ENCODE assay signal across 8 mouse cellular contexts in genomic region chr6:125161971-125162370, GRCm38 (mm10). TPM values are rescaled to one million over a fixed set of nuclear protein-coding genes. Genes with fewer than 3 reads are reported as not detected.
DNase-seq lines count a peak whose midpoint lies in the region; ATAC-seq and TF ChIP-seq lines count a peak whose summit lies in the region.
"Not testable (repeated sequence)": the region's sequence is repeated elsewhere in the genome, so short reads cannot be mapped to it uniquely, and the experiment has no call there.

No protein-coding gene starts in this region.

- not testable (repeated sequence) for H3K9ac ChIP-seq in forebrain, embryonic 13.5 days

- H3K27me3 ChIP-seq in forebrain, embryonic 13.5 days = not testable (repeated sequence)

- peaks cover 62% of the 10 kb centered on the region for H3K36me3 ChIP-seq in forebrain, embryonic 13.5 days (ENCODE audit: poor library complexity, severe bottlenecking)

- intact Hi-C loops in heart, postnatal 10 days (cut with DNase I) = loop anchor here (1.0 to 5.0 kb wide), 2 partner anchors 13 to 110 kb away; no protein-coding TSS in a partner anchor

- H3K4me3 ChIP-seq in forebrain, embryonic 13.5 days; layer of hippocampus, adult 2 months; lung, adult 2 months (replicated peaks; ENCODE audit: extremely low read depth, low read depth, low read length): not testable (repeated sequence)

- not testable (repeated sequence) for H3K27ac ChIP-seq in forebrain, embryonic 13.5 days; layer of hippocampus, adult 2 months

- 4% methylated on average over 4 of the region's 5 CpGs for WGBS in forebrain, embryonic 13.5 days
- WGBS in lung, adult 2 months = 4% methylated on average over 4 of the region's 5 CpGs

- H3K4me2 ChIP-seq in forebrain, embryonic 13.5 days = 0 out of 2 replicates have a peak overlapping the region, but pooled peaks have one; percentile 37

- not testable (repeated sequence) for H3K9me3 ChIP-seq in forebrain, embryonic 13.5 days (replicated peaks)

- peak; percentile 80 for DNase-seq in MN1 (ENCODE audit: low spot score)
- DNase-seq in cerebellum, adult 11 months = peak; percentile 63
- peak; percentile 81 to 85 for DNase-seq in heart, postnatal 10 days
- DNase-seq in layer of hippocampus, adult 2 months (ENCODE audit: low spot score in 2 of 2) = peak in 1 of 2 experiments; percentile 79
- peak; percentile 63 for DNase-seq in lung, adult 2 months
- DNase-seq in right cerebral cortex, adult 18-20 months = peak; percentile 78
- peak; percentile 76 to 77 for DNase-seq in thymus, postnatal 36 days

- ATAC-seq in forebrain, embryonic 13.5 days = not testable (repeated sequence)

- peak; percentile 73 for TF ChIP-seq CTCF in layer of hippocampus, adult 2 months (conservative IDR thresholded peaks at IDR 0.05)
- TF ChIP-seq CTCF in lung, adult 2 months (IDR thresholded peaks at IDR 0.05; ENCODE audit: insufficient read depth, low read length) = peak; percentile 27; the same call in 1 of the 2 replicates

- H3K4me1 ChIP-seq in forebrain, embryonic 13.5 days = peaks cover 58% of the 10 kb centered on the region
- H3K4me1 ChIP-seq in lung, adult 2 months (ENCODE audit: control insufficient read depth, insufficient read depth, low read length) = not testable (repeated sequence)

- TF ChIP-seq POLR2A in lung, adult 2 months (IDR thresholded peaks at IDR 0.05; ENCODE audit: borderline replicate concordance, extremely low read depth, low read depth, low read length) = not testable (repeated sequence)

RNA-seq across cellular contexts. Expression of gene Gapdh, which starts 4.3 kb away (rescaled TPM):
- polyA plus RNA-seq in forebrain, embryonic 13.5 days (2015; fragmentation: Nextera tagmentation; extraction: Ambion mirVana) = 1,974 and 2,008 TPM in 2 replicates
- 1,000 to 10,000 TPM; 3,414 to 3,559 TPM for total RNA-seq in heart, postnatal 10 days (2021)
- 1,000 to 10,000 TPM; 2,438 to 2,531 TPM for total RNA-seq in layer of hippocampus, adult 2 months (2021)
- polyA plus RNA-seq in lung, adult 2 months (2012; rRNA removed) = 1,317 and 1,826 TPM in 2 replicates

RNA-seq across cellular contexts. Expression of gene Iffo1, which starts 16.9 kb away (rescaled TPM):
- 11.9 and 14.4 TPM in 2 replicates for polyA plus RNA-seq in forebrain, embryonic 13.5 days (2015; fragmentation: Nextera tagmentation; extraction: Ambion mirVana)
- 10 to 100 TPM; 13.0 to 17.8 TPM for total RNA-seq in heart, postnatal 10 days (2021)
- total RNA-seq in layer of hippocampus, adult 2 months (2021) = 10 to 100 TPM; 69.9 to 71.9 TPM
- 45.0 and 51.0 TPM in 2 replicates for polyA plus RNA-seq in lung, adult 2 months (2012; rRNA removed)

RNA-seq across cellular contexts. Expression of gene Ncapd2, which starts 29.5 kb away (rescaled TPM):
- 146 and 153 TPM in 2 replicates for polyA plus RNA-seq in forebrain, embryonic 13.5 days (2015; fragmentation: Nextera tagmentation; extraction: Ambion mirVana)
- 10 to 100 TPM; 42.3 to 51.8 TPM for total RNA-seq in heart, postnatal 10 days (2021)
- total RNA-seq in layer of hippocampus, adult 2 months (2021) = 10 to 100 TPM; 24.3 to 28.5 TPM
- polyA plus RNA-seq in lung, adult 2 months (2012; rRNA removed) = 15.5 and 34.2 TPM in 2 replicates

RNA-seq across cellular contexts. Expression of gene Mrpl51, which starts 29.6 kb away (rescaled TPM):
- 193 and 202 TPM in 2 replicates for polyA plus RNA-seq in forebrain, embryonic 13.5 days (2015; fragmentation: Nextera tagmentation; extraction: Ambion mirVana)
- total RNA-seq in heart, postnatal 10 days (2021) = 100 to 1,000 TPM; 272 to 283 TPM
- 10 to 100 TPM; 70.8 to 75.3 TPM for total RNA-seq in layer of hippocampus, adult 2 months (2021)
- 30.1 and 39.4 TPM in 2 replicates for polyA plus RNA-seq in lung, adult 2 months (2012; rRNA removed)

RNA-seq across cellular contexts. Expression of gene Nop2, which starts 30.3 kb away (rescaled TPM):
- 49.1 and 58.3 TPM in 2 replicates for polyA plus RNA-seq in forebrain, embryonic 13.5 days (2015; fragmentation: Nextera tagmentation; extraction: Ambion mirVana)
- total RNA-seq in heart, postnatal 10 days (2021) = 10 to 100 TPM; 23.7 to 25.3 TPM
- total RNA-seq in layer of hippocampus, adult 2 months (2021) = 10 to 100 TPM; 30.8 to 31.7 TPM
- polyA plus RNA-seq in lung, adult 2 months (2012; rRNA removed) = 10.1 and 13.6 TPM in 2 replicates
